Mouse (Mus musculus) liver, embryonic 12.5 days (tissue): ENCODE measurements around the gene Mettl23. TPM values are rescaled to one million over a fixed set of nuclear protein-coding genes. Genes with fewer than 3 reads are reported as not detected.

ENCODE experiments used
- ATAC-seq: fragments of 200-750 bp; cut with Nextera tagmentation; 2 replicates; pipeline ENCODE4 v1.8.0; 2017; ENCODE audit warnings: moderate number of reproducible peaks, mild to moderate bottlenecking, moderate library complexity
- H3K27ac ChIP-seq: fragments of 300-500 bp; sonication (generic); 2 replicates; pipeline ENCODE4 v1.5.1; 2016; ENCODE audit warnings: mild to moderate bottlenecking
- H3K27me3 ChIP-seq: fragments of 300-500 bp; sonication (generic); replicated peaks from 2 replicates; pipeline ENCODE4 v1.6.1; 2016; ENCODE audit warnings: mild to moderate bottlenecking, moderate library complexity
- H3K36me3 ChIP-seq: fragments of 300-500 bp; sonication (generic); 2 replicates; pipeline ENCODE4 v1.6.1; 2016; ENCODE audit warnings: mild to moderate bottlenecking, moderate library complexity
- H3K4me1 ChIP-seq: fragments of 300-500 bp; sonication (generic); 2 replicates; pipeline ENCODE4 v1.6.1; 2016
- H3K4me2 ChIP-seq: fragments of 300-500 bp; sonication (generic); 2 replicates; pipeline ENCODE4 v1.6.1; 2016; ENCODE audit warnings: mild to moderate bottlenecking, moderate library complexity
- H3K4me3 ChIP-seq: fragments of 300-500 bp; sonication (generic); 2 replicates; pipeline ENCODE4 v1.5.1; 2016; ENCODE audit warnings: mild to moderate bottlenecking, moderate library complexity
- H3K9ac ChIP-seq: fragments of 300-500 bp; sonication (generic); 2 replicates; pipeline ENCODE4 v1.6.1; 2016; ENCODE audit warnings: mild to moderate bottlenecking, moderate library complexity
- H3K9me3 ChIP-seq: fragments of 300-500 bp; sonication (generic); replicated peaks from 2 replicates; pipeline ENCODE4 v1.6.1; 2016; ENCODE audit warnings: mild to moderate bottlenecking, moderate library complexity
- WGBS: fragments of 180-500 bp; shearing (Covaris S2); methylation state at CpG from one replicate; pipeline ENCODE4 v1.1.7; 2016; ENCODE audit not compliant: insufficient replicate concordance; 5-methylcytosine and 5-hydroxymethylcytosine counted together
- polyA plus RNA-seq: library from polyadenylated mRNA; unstranded; fragments of >200 nt; fragmentation: Nextera tagmentation; extraction: Ambion mirVana; gene quantifications from 2 replicates; pipeline ENCODE4 v1.2.1, GENCODE M21; 2016

The Mettl23 gene
- 47.6 and 49.5 TPM in 2 replicates for polyA plus RNA-seq

- Histone ChIP-seq H3K36me3 (peaks cover 62% of the 10 kb centered on the region), H3K9ac (peak within 1 kb of the TSS; percentile 94), H3K4me3 (peak within 1 kb of the TSS; percentile 82), H3K4me2 (peak within 1 kb of the TSS; percentile 86), H3K9me3 (no peaks in the 10 kb centered on the region), H3K4me1 (peaks cover 78% of the 10 kb centered on the region), H3K27ac (peak within 1 kb of the TSS; percentile 98), H3K27me3 (no peaks in the 10 kb centered on the region)
- ATAC-seq = peak; percentile 95
- WGBS = under 1% methylated on average over 72 of the region's 72 CpGs
Observed at GRCm38 (mm10) chr11:116843261-116844233, at the start of gene Mettl23, which contains the start of gene Jmjd6. Mettl23 (plus strand) TSS chr11:116843278. Jmjd6 (minus strand) TSS chr11:116843449.

DNA sequence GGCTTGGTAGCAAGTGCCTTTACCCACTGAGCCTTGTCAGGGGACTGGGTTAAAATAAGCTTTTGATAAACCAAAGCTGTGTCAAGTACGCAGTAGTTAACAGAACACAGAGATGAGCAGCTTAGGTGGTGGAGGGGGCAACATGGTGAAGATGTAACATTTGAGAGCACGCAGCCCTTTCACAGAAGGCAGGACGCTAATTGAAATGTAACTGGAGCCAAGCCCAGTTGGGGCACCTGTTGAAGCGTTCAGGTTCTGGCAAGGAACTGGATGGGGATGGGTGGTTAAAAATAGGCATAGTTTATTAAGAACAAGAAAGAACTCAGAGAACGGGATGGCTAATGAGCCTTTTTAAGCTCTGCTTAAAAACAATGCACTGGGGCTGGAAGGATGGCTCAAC lies 43.7 kb upstream of the Mettl23 start:
- Histone ChIP-seq H3K4me3 (no peak overlapping the region), H3K9me3 (no peaks in the 10 kb centered on the region), H3K4me2 (no peak overlapping the region), H3K27me3 (0 out of 2 replicates have a peak, but pooled peaks cover 3% of the 10 kb centered on the region), H3K36me3 (no peaks in the 10 kb centered on the region), H3K9ac (no peak overlapping the region), H3K27ac (no peak overlapping the region), H3K4me1 (no peaks in the 10 kb centered on the region)
- no peak for ATAC-seq
- 75% methylated on average over 5 of the region's 5 CpGs for WGBS

GRCm38 (mm10) chr11:116801106-116801505 lies 42.0 kb upstream of the Mettl23 start:
- Histone ChIP-seq H3K9me3 (no peaks in the 10 kb centered on the region), H3K4me3 (no peak overlapping the region), H3K9ac (no peak overlapping the region), H3K27me3 (0 out of 2 replicates have a peak, but pooled peaks cover 3% of the 10 kb centered on the region), H3K4me2 (no peak overlapping the region), H3K36me3 (no peaks in the 10 kb centered on the region), H3K4me1 (no peaks in the 10 kb centered on the region), H3K27ac (no peak overlapping the region)
- ATAC-seq = no peak
- WGBS = 67% methylated on average over 5 of the region's 5 CpGs

DNA sequence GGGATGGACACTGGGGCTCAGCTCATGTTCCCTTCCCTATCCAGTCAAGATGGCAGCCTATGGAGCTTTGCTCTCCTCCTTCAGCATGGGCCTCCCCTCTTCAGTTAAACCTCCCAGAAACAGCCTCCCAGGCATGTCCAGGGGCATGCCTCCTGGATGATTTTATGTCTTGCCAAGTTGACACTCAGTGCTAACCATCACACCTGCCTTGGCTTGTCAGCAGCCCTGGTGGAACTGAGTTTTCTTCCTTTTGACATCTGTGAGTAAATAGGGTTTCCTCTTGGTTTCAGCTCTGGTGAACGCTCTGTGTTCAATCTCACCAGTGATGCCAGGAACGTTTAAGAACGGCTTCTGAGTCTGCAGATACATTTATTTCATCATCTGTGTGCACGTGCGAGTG lies 40.4 kb upstream of the Mettl23 start:
- Histone ChIP-seq H3K27ac (no peak overlapping the region), H3K4me1 (no peaks in the 10 kb centered on the region), H3K4me2 (no peak overlapping the region), H3K36me3 (no peaks in the 10 kb centered on the region), H3K4me3 (no peak overlapping the region), H3K27me3 (0 out of 2 replicates have a peak, but pooled peaks cover 3% of the 10 kb centered on the region), H3K9me3 (no peaks in the 10 kb centered on the region), H3K9ac (no peak overlapping the region)
- ATAC-seq = no peak
- WGBS = 71% methylated on average over 5 of the region's 5 CpGs

DNA sequence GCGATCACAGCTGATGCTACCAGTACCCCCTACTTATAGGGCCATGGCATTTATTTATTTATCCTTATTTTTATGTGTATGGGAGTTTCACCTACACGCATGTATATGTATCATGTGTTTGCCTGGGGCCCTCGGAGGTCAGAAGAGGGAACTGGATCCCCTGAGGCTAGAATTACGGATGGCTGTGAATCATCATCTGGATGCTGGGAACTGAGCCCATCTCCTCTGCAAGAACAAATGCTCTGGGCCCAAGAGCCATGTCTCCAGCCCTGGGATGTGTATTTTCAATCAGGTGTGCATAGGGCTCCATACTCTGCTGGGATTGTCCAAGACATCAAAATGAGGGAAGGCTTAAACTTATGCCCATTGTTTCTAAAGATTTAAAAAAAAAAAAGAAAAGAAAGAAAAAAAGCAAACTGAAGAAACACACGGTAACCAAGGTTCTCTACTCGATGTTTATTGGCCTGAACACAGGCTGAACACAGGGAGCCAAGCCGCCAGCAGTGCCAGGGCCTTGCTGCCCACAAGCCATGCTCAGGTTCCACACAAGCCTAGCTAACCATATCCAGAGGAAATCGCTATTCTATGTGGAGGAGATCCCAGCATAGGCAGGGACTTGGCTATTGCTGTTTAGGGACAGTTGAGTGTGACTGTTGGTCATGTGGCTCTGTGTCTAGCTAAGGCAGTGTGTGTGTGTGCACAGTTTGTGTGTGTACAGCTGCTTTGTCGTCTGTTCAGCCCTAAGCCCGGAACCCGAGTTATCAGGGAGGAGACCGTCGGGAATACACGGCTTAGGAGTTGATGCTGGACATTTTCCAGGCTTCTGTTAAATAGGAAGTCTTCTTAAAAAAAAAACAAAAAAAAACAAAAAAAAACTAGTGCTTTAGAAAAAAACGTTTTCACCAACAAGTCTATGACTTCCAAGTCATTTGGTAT lies 36.7 kb upstream of the Mettl23 start:
- 76% methylated on average over 15 of the region's 15 CpGs for WGBS
- Histone ChIP-seq H3K9me3 (no peaks in the 10 kb centered on the region), H3K9ac (no peak overlapping the region), H3K27ac (no peak overlapping the region), H3K4me1 (peaks cover 8% of the 10 kb centered on the region), H3K4me2 (no peak overlapping the region), H3K27me3 (peaks cover 21% of the 10 kb centered on the region), H3K4me3 (no peak overlapping the region), H3K36me3 (no peaks in the 10 kb centered on the region)
- ATAC-seq = no peak

GRCm38 (mm10) chr11:116807116-116807515 lies 36.0 kb upstream of the Mettl23 start:
- Histone ChIP-seq H3K9me3 (no peaks in the 10 kb centered on the region), H3K36me3 (no peaks in the 10 kb centered on the region), H3K27ac (no peak overlapping the region), H3K4me2 (no peak overlapping the region), H3K4me1 (peaks cover 11% of the 10 kb centered on the region), H3K4me3 (no peak overlapping the region), H3K9ac (no peak overlapping the region), H3K27me3 (peaks cover 21% of the 10 kb centered on the region)
- no peak for ATAC-seq
- WGBS = 63% methylated on average over 7 of the region's 7 CpGs

DNA sequence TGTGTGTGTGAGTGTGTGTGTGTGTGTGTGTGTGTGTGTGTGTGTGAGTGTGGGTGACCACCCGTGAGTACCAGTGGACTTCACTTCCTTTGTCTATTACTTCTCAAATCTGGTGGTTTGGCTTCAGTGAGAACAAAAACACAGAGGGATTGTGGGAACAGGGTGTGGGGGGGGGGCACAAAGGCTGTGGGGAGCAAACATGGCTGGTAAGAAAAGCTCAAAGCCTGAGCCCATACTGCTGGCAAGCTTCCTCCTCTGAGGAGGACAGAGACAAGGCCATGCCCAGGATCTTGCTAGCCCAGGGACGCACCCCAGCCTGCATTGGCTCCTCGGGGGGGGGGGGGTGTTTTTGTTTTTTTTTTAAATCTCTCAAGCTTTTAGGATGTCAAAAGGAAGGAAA lies 35.6 kb upstream of the Mettl23 start:
- H3K4me1 ChIP-seq = peaks cover 11% of the 10 kb centered on the region
- no peak overlapping the region for H3K4me3 ChIP-seq
- H3K27me3 ChIP-seq = peaks cover 21% of the 10 kb centered on the region
- 57% methylated on average over 3 of the region's 3 CpGs for WGBS
- ATAC-seq = no peak
- no peaks in the 10 kb centered on the region for H3K9me3 ChIP-seq
- no peaks in the 10 kb centered on the region for H3K36me3 ChIP-seq
- H3K9ac ChIP-seq = no peak overlapping the region
- H3K27ac ChIP-seq = no peak overlapping the region
- H3K4me2 ChIP-seq = no peak overlapping the region

DNA sequence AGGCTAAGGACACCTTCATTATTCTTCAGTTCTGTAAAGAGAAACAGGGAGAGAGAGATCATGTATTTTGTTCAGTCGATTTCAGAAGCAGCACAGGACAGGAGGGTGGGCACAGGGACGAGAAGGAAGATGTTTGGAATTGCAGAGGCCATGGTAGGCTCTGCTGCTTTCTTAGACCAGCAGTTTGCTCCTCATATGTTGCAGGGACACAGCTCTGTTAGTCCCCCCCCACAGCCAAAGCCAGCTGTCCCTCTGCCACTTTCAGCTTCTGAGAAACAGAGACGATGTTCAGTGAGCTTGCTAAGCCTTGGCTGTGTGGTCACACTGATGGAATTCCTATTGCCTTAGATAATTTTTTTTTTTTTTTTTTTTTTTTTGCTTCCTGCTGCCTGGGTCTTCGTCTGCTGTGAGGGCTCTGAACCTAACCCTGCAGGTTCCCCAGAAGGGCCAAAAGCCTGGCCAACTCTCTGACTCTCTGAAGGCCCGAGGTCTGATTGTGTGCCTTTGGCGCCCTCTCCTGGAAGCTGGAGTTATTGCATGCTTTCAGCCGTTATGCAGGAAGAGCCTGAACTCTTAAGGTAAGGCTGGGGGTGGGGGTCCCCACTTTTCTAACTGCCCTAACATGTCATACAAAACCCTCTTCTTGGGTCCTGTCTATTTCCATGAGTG lies 35.0 kb upstream of the Mettl23 start:
- Histone ChIP-seq H3K27me3 (peaks cover 21% of the 10 kb centered on the region), H3K4me2 (no peak overlapping the region), H3K4me1 (peaks cover 11% of the 10 kb centered on the region), H3K9me3 (no peaks in the 10 kb centered on the region), H3K36me3 (no peaks in the 10 kb centered on the region), H3K4me3 (no peak overlapping the region), H3K27ac (no peak overlapping the region), H3K9ac (no peak overlapping the region)
- WGBS = 33% methylated on average over 7 of the region's 7 CpGs
- ATAC-seq = no peak

DNA sequence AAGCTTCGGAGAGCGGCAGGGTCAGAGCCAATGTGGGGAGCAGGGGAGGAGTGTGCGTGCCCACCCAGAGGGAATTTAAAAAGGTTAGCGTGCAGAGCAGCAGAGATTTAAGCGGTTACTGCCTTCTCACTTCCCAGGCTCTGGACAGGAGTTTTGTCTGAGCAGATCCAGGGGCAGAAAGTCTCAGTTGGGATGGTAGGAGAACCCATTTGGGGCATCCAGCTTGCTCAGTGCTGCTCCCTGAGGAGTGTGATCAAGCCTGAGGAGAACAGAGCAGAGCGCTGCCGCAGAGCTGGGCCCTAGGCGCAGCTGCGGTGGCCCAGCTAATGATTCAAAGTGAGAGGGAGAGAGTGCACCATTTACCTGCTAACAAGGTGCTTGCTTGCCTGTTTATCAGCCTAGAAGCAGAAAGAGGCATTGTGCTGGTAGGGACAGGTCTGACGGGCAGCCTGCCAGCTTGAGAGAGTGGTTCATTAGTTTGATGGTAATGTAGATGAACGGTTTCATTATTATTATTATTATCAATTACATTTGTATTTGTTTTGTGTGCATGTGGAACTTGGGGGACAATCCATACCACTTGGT lies 34.2 kb upstream of the Mettl23 start:
- H3K27ac ChIP-seq = no peak overlapping the region
- 69% methylated on average over 11 of the region's 11 CpGs for WGBS
- ATAC-seq = no peak
- H3K36me3 ChIP-seq = no peaks in the 10 kb centered on the region
- no peaks in the 10 kb centered on the region for H3K9me3 ChIP-seq
- no peak overlapping the region for H3K4me3 ChIP-seq
- H3K9ac ChIP-seq = no peak overlapping the region
- peaks cover 12% of the 10 kb centered on the region for H3K4me1 ChIP-seq
- peaks cover 26% of the 10 kb centered on the region for H3K27me3 ChIP-seq
- H3K4me2 ChIP-seq = no peak overlapping the region

DNA sequence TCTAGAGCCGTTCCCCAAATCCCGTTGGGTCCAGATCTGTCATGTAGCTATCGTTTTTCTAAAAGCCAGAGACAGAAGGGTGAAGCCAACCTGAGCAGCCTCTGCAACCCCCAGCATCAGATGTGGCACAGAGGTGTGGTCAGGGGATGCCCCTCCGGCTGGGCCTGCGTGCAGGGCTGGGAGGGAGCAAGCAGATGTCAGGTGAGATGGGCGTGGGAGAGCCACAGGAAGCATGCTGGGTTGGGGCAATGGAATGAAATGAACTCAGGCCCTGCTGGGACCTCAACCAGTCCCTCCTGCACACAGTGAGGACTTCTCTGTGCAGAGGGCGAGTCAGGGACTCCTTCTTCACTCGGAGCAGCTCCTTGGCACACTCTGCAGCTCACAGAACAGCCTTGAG lies 33.6 kb upstream of the Mettl23 start:
- Histone ChIP-seq H3K27me3 (peaks cover 26% of the 10 kb centered on the region), H3K4me1 (peaks cover 17% of the 10 kb centered on the region), H3K4me3 (no peak overlapping the region), H3K36me3 (no peaks in the 10 kb centered on the region), H3K9me3 (no peaks in the 10 kb centered on the region), H3K4me2 (no peak overlapping the region), H3K9ac (no peak overlapping the region), H3K27ac (no peak overlapping the region)
- ATAC-seq = no peak
- WGBS = 72% methylated on average over 8 of the region's 8 CpGs

DNA sequence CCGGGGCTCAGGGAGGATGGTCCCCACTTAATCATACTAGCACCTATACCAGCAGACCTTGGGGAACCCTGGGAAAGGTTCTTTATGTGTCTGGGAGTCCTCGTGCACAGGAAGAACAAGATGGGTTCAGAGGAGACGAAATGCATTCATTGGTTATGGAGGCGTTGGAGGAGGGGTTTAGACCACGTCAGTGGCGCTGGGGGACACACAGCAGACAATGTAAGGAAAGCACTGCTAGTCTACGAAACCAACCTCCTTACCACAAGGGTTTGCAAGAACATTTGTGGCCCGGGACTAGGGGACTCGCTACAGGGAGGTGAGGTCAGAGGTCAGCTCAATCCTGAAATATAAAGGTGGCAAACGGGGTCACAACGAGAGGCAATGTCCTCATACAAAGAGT lies 32.5 kb upstream of the Mettl23 start:
- peaks cover 22% of the 10 kb centered on the region for H3K4me1 ChIP-seq
- no peaks in the 10 kb centered on the region for H3K36me3 ChIP-seq
- peaks cover 26% of the 10 kb centered on the region for H3K27me3 ChIP-seq
- no peak for ATAC-seq
- H3K9me3 ChIP-seq = no peaks in the 10 kb centered on the region
- no peak overlapping the region for H3K4me2 ChIP-seq
- no peak overlapping the region for H3K27ac ChIP-seq
- WGBS = 75% methylated on average over 11 of the region's 11 CpGs
- no peak overlapping the region for H3K4me3 ChIP-seq
- H3K9ac ChIP-seq = no peak overlapping the region
